Mouse (Mus musculus) central nervous system, embryonic 18 days (tissue): Measurements from ENCODE around the gene Eepd1. TPM values are rescaled to one million over a fixed set of nuclear protein-coding genes. Genes with fewer than 3 reads are reported as not detected.

Experiments used
- polyA plus RNA-seq: library from polyadenylated mRNA; depleted of rRNA; stranded (reverse); fragments of >200 nt; gene quantifications from 2 replicates; pipeline ENCODE4 v1.2.3, GENCODE M21; 2012; rRNA removed

The Eepd1 gene
- 9.6 and 10.7 TPM in 2 replicates for polyA plus RNA-seq

DNA sequence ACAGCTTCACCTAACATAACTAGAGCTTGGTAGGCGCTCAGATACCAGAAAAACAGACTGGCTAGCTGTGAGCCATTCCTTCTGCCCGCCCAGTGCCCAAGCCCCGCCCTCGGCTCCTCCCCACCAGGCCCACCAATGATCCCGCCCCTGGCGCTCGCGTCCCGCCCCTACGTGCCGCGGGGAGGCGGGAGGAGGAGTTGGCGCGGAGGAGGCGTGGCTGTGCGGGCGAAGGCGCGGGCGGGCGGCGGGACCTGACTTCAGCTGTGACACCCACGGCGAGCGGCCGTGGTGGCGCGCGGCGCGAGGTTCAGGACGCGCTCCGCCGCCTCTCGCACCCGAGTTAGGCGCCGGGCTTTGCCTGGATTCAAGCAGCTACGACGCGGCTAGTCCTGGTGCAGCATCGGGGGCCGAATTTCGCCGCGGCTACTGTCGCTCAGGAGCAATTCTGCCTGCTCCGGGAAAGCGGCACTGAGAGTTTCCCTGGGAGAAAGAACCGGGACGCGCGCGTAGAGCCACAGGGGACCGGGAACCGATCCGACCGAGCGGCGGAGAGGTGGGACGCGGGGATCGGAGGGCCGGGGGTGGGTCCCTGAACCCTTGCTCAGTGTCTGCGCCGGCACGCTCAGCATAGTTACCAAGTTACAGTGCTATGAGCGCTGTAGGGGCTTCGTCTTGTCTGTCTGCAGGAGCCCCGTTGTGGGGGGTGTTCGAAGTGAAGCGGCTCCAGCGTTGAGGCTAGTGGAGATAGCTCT lies at the start of gene Eepd1:
TSS of gene Eepd1 (plus strand) at position 204 of the 752 bp plus-strand sequence.

Other genes starting within 250 kb of the Eepd1 start
- gene Sept7, start 229.1 kb upstream of the Eepd1 start, polyA plus RNA-seq = 113 and 122 TPM in 2 replicates